In the genomic region with DNA sequence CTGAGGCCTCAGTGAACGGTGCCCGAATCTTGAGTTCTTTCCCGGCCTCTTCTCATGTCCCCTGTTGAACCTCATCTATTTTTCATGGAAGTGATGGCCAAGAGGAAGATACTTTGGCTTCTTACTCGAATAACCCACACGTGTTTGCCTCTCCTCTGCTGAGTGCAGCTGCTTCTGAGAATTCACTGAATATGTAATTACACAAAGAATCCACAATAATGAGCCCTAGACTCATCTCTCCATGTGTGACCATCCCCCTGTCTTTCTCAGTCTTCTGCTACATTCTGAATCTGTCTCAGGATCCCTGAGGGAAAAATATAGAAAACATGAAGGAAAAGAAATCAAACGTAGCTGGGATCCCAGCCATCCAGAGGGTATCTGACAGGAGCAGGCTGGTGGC, we compare ENCODE assay signal across 25 mouse cellular contexts. TPM values are rescaled to one million over a fixed set of nuclear protein-coding genes. Genes with fewer than 3 reads are reported as not detected.
DNase-seq lines count a peak whose midpoint lies in the region; ATAC-seq and TF ChIP-seq lines count a peak whose summit lies in the region.
"Had no signal": no experiment of that assay in that cellular context is flagged by ENCODE, and none has a peak within 500 bp of the region (broad histone marks: within the 10 kb centered on the region; RNA-seq: fewer than 3 reads in every experiment).

No protein-coding gene starts in this region.

- DNase-seq in forebrain, postnatal 0 days: no peak
- DNase-seq in forebrain, embryonic 11.5 days (ENCODE audit: low spot score): no peak
- peak; percentile 27 for DNase-seq in brain, adult 2 months (ENCODE audit: low read depth, low spot score)
- peak; percentile 18 for DNase-seq in brain, embryonic 14.5 days (ENCODE audit: low read depth)
- DNase-seq: adrenal gland, adult 2 months; adrenal gland, postnatal 10 days; adrenal gland, postnatal 25 days; cerebellum, adult 11 months; cerebellum, adult 18-20 months; cerebellum, adult 8-10 months; cerebellum, adult 9-11 months; cerebellum, postnatal 14 days; cerebellum, postnatal 36 days; embryo, embryonic 11 days had no signal

- peak; percentile 63 for ATAC-seq in forebrain, postnatal 0 days
- ATAC-seq in forebrain, embryonic 11.5 days (replicated peaks; ENCODE audit: low FRiP score): no peak
- no peak for ATAC-seq in intestine, embryonic 15.5 days
- ATAC-seq: forebrain, embryonic 13.5 days; forebrain, embryonic 15.5 days had no signal

- H3K9me3 ChIP-seq in forebrain, postnatal 0 days (ENCODE audit: low read length): no peaks in the 10 kb centered on the region
- H3K9me3 ChIP-seq in forebrain, embryonic 11.5 days (ENCODE audit: control insufficient read depth, low read length): no peaks in the 10 kb centered on the region
- no peaks in the 10 kb centered on the region for H3K9me3 ChIP-seq in intestine, embryonic 15.5 days
- H3K9me3 ChIP-seq: embryonic facial prominence, embryonic 12.5 days; embryonic facial prominence, embryonic 15.5 days; forebrain, embryonic 10.5 days; forebrain, embryonic 13.5 days; forebrain, embryonic 15.5 days had no signal

- 68% methylated on average over 6 of the region's 6 CpGs for WGBS in forebrain, postnatal 0 days
- WGBS in forebrain, embryonic 11.5 days: 86% methylated on average over 6 of the region's 6 CpGs
- 85% methylated on average over 6 of the region's 6 CpGs for WGBS in intestine, embryonic 15.5 days

- no peaks in the 10 kb centered on the region for H3K27me3 ChIP-seq in forebrain, postnatal 0 days (ENCODE audit: insufficient read depth, low read length)
- H3K27me3 ChIP-seq in forebrain, embryonic 11.5 days (ENCODE audit: control insufficient read depth, insufficient read depth, low read length): no peaks in the 10 kb centered on the region
- no peaks in the 10 kb centered on the region for H3K27me3 ChIP-seq in intestine, embryonic 15.5 days (replicated peaks)
- H3K27me3 ChIP-seq: embryonic facial prominence, embryonic 12.5 days; embryonic facial prominence, embryonic 15.5 days; forebrain, embryonic 13.5 days; forebrain, embryonic 15.5 days had no signal

- H3K9ac ChIP-seq in forebrain, postnatal 0 days: no peak overlapping the region
- no peak overlapping the region for H3K9ac ChIP-seq in forebrain, embryonic 11.5 days (ENCODE audit: low read length)
- H3K9ac ChIP-seq in intestine, embryonic 15.5 days: no peak overlapping the region
- H3K9ac ChIP-seq: embryonic facial prominence, embryonic 12.5 days; embryonic facial prominence, embryonic 15.5 days; forebrain, embryonic 13.5 days; forebrain, embryonic 15.5 days had no signal

- H3K27ac ChIP-seq in forebrain, postnatal 0 days (ENCODE audit: low read depth, low read length): no peak overlapping the region
- H3K27ac ChIP-seq in forebrain, embryonic 11.5 days (ENCODE audit: low read depth, low read length): no peak overlapping the region
- H3K27ac ChIP-seq in intestine, embryonic 15.5 days: no peak overlapping the region
- H3K27ac ChIP-seq: embryonic facial prominence, embryonic 12.5 days; embryonic facial prominence, embryonic 15.5 days; forebrain, embryonic 10.5 days; forebrain, embryonic 13.5 days; forebrain, embryonic 15.5 days had no signal

- H3K36me3 ChIP-seq in forebrain, postnatal 0 days (ENCODE audit: insufficient read depth): no peaks in the 10 kb centered on the region
- no peaks in the 10 kb centered on the region for H3K36me3 ChIP-seq in forebrain, embryonic 11.5 days (ENCODE audit: control insufficient read depth, insufficient read depth, low read length)
- no peaks in the 10 kb centered on the region for H3K36me3 ChIP-seq in intestine, embryonic 15.5 days
- H3K36me3 ChIP-seq: embryonic facial prominence, embryonic 12.5 days; embryonic facial prominence, embryonic 15.5 days; forebrain, embryonic 10.5 days; forebrain, embryonic 15.5 days had no signal

- no peak overlapping the region for H3K4me3 ChIP-seq in forebrain, postnatal 0 days (ENCODE audit: low read depth, low read length)
- no peak overlapping the region for H3K4me3 ChIP-seq in forebrain, embryonic 11.5 days (ENCODE audit: low read depth, low read length)
- H3K4me3 ChIP-seq in intestine, embryonic 15.5 days (replicated peaks): no peak overlapping the region
- H3K4me3 ChIP-seq: embryonic facial prominence, embryonic 12.5 days; embryonic facial prominence, embryonic 15.5 days; erythroblast, embryonic 14.5 days; forebrain, embryonic 10.5 days; forebrain, embryonic 13.5 days; forebrain, embryonic 15.5 days had no signal

- no peak for TF ChIP-seq POLR2A in brain, embryonic 14.5 days (IDR thresholded peaks at IDR 0.05; ENCODE audit: borderline replicate concordance, extremely low read depth, insufficient read depth, insufficient read length, poor library complexity, severe bottlenecking)

- H3K4me2 ChIP-seq in forebrain, postnatal 0 days (ENCODE audit: low read depth): no peak overlapping the region
- H3K4me2 ChIP-seq in forebrain, embryonic 11.5 days (ENCODE audit: low read depth, low read length, severe bottlenecking): no peak overlapping the region
- H3K4me2 ChIP-seq in intestine, embryonic 15.5 days (replicated peaks): no peak overlapping the region
- H3K4me2 ChIP-seq: embryonic facial prominence, embryonic 12.5 days; embryonic facial prominence, embryonic 15.5 days; forebrain, embryonic 13.5 days; forebrain, embryonic 15.5 days had no signal

- no peak for TF ChIP-seq CTCF in forebrain, postnatal 0 days (IDR thresholded peaks at IDR 0.05; ENCODE audit: low read depth)
- TF ChIP-seq CTCF in brain, embryonic 14.5 days (IDR thresholded peaks at IDR 0.05; ENCODE audit: borderline replicate concordance, extremely low read depth, insufficient read depth, insufficient read length): no peak

- no peaks in the 10 kb centered on the region for H3K4me1 ChIP-seq in forebrain, postnatal 0 days (ENCODE audit: insufficient read depth)
- H3K4me1 ChIP-seq in forebrain, embryonic 11.5 days (replicated peaks; ENCODE audit: control insufficient read depth, insufficient read depth, low read length): no peaks in the 10 kb centered on the region
- H3K4me1 ChIP-seq in intestine, embryonic 15.5 days (replicated peaks): no peaks in the 10 kb centered on the region; the same call in 1 of the 2 replicates
- H3K4me1 ChIP-seq: forebrain, embryonic 10.5 days; forebrain, embryonic 13.5 days; forebrain, embryonic 15.5 days had no signal

RNA-seq across cellular contexts. Expression of a gene that starts 32.5 kb away (rescaled TPM):
- 0.52 and 0.92 TPM in 2 replicates for total RNA-seq in forebrain, postnatal 0 days (2014; rRNA removed)
- 0.60 and 1.5 TPM in 2 replicates for polyA plus RNA-seq in forebrain, postnatal 0 days (2015; fragmentation: Nextera tagmentation; extraction: Ambion mirVana)
- 0.29 and 0.36 TPM in 2 replicates for polyA plus RNA-seq in forebrain, embryonic 11.5 days (2014; fragmentation: Nextera tagmentation; extraction: Ambion mirVana)
- 0.39 and 0.52 TPM in 2 replicates for polyA plus RNA-seq in brain, embryonic 14.5 days (2012; rRNA removed)
- 0.09 and 0.24 TPM in 2 replicates for polyA plus RNA-seq in intestine, embryonic 15.5 days (2015; fragmentation: Nextera tagmentation; extraction: Ambion mirVana)
- total RNA-seq: adrenal gland, adult 2 months; adrenal gland, postnatal 10 days; adrenal gland, postnatal 25 days; adrenal gland, postnatal 4 days; common myeloid progenitor, adult 5-6 weeks; MEL had no signal
- polyA plus RNA-seq: adrenal gland, adult 2 months; C2C12; erythroblast, embryonic 14.5 days had no signal

Comparison
In these comparisons a context has a peak if more than half of its experiments do, and no peak if none do; other contexts are left out.
1. DNase-seq: peak in brain, adult 2 months (single experiment) and brain, embryonic 14.5 days (single experiment); none in forebrain, postnatal 0 days (single experiment) and forebrain, embryonic 11.5 days (single experiment).